ENCODE assay signal across 27 mouse cellular contexts in the genomic region with DNA sequence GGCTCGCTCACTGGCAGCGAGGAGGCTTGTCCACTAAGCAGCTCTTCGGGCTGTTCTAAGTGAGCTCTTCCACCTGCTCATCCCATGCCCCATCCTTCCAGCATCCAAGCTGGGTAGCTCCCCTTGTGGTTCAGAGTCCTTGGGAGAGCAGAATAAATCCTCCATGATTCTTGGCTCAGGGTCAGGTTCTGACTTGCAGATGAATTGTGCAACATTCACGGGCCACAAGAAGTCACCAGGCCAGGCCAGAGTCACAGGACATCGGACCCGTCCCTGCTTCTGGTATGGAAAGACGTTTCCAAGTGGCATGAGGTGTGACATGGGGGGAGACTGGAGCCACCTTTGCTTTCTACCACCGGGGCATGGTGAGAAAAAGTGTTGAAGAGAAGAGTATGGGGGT.
DNase-seq lines count a peak whose midpoint lies in the region; ATAC-seq and TF ChIP-seq lines count a peak whose summit lies in the region.
"Had no signal": no experiment of that assay in that cellular context is flagged by ENCODE, and none has a peak within 500 bp of the region (broad histone marks: within the 10 kb centered on the region; RNA-seq: fewer than 3 reads in every experiment).

No protein-coding gene starts in this region.

- no peak for TF ChIP-seq EP300 in liver, postnatal 0 days (IDR thresholded peaks at IDR 0.05; ENCODE audit: low read depth)

- H3K4me2 ChIP-seq in liver, postnatal 0 days (ENCODE audit: low read depth, low read length) = no peak overlapping the region
- H3K4me2 ChIP-seq: heart, embryonic 11.5 days; hindbrain, embryonic 14.5 days; limb, embryonic 13.5 days; liver, embryonic 12.5 days had no signal

- H3K4me1 ChIP-seq in liver, adult 2 months (ENCODE audit: control insufficient read depth, insufficient read depth, low read length) = no peaks in the 10 kb centered on the region
- H3K4me1 ChIP-seq in liver, postnatal 0 days (ENCODE audit: insufficient read depth) = peaks cover 2% of the 10 kb centered on the region

- no peak for TF ChIP-seq CTCF in liver, adult 2 months (IDR thresholded peaks at IDR 0.05; ENCODE audit: low read depth, low read length)
- TF ChIP-seq CTCF in liver, postnatal 0 days (IDR thresholded peaks at IDR 0.05; ENCODE audit: low read depth) = no peak

- H3K9ac ChIP-seq in liver, adult 2 months (ENCODE audit: low read depth, low read length) = no peak overlapping the region
- no peak overlapping the region for H3K9ac ChIP-seq in liver, postnatal 0 days (replicated peaks)
- H3K9ac ChIP-seq: hindbrain, embryonic 14.5 days; limb, embryonic 13.5 days; liver, embryonic 12.5 days had no signal

- H3K27me3 ChIP-seq in liver, adult 2 months (ENCODE audit: control insufficient read depth, insufficient read depth, low read length) = no peaks in the 10 kb centered on the region
- peaks cover 8% of the 10 kb centered on the region for H3K27me3 ChIP-seq in liver, postnatal 0 days (ENCODE audit: insufficient read depth, low read length)

- no peaks in the 10 kb centered on the region for H3K9me3 ChIP-seq in liver, postnatal 0 days (ENCODE audit: low read length)
- H3K9me3 ChIP-seq: G1E; limb, embryonic 13.5 days; liver, embryonic 12.5 days had no signal

- H3K79me2 ChIP-seq in liver, adult 2 months (ENCODE audit: control insufficient read depth, insufficient read depth, low read length) = no peaks in the 10 kb centered on the region

- WGBS in liver, adult 2 months = 56% methylated on average over 8 of the region's 8 CpGs
- 77% methylated on average over 8 of the region's 8 CpGs for WGBS in liver, postnatal 0 days (ENCODE audit: insufficient replicate concordance)

- no peak for TF ChIP-seq POLR2A in liver, adult 2 months (IDR thresholded peaks at IDR 0.05; ENCODE audit: extremely low read depth, insufficient read depth, low read length)

- no peak overlapping the region for H3K4me3 ChIP-seq in liver, adult 2 months (ENCODE audit: insufficient read depth, low read depth, low read length)
- no peak overlapping the region for H3K4me3 ChIP-seq in liver, postnatal 0 days (ENCODE audit: low read depth, low read length)
- H3K4me3 ChIP-seq: limb, embryonic 13.5 days; liver, embryonic 12.5 days had no signal

- ATAC-seq in liver, postnatal 0 days = no peak
- ATAC-seq in CD4-positive, CD25-positive, alpha-beta regulatory T cell, adult 4 months = no peak
- ATAC-seq in erythroblast, adult 5-6 weeks (replicated peaks; ENCODE audit: low FRiP score, poor library complexity, severe bottlenecking) = no peak
- ATAC-seq: forebrain, embryonic 14.5 days; liver, embryonic 12.5 days; lung, postnatal 0 days; Patski had no signal

- peak; percentile 31 for DNase-seq in adrenal gland, postnatal 14 days
- DNase-seq in adrenal gland, postnatal 25 days = no peak
- peak; percentile 52 for DNase-seq in liver, adult 2 months (ENCODE audit: extremely low read depth, low read depth, low spot score)
- DNase-seq in liver, postnatal 0 days = no peak
- peak; percentile 70 for DNase-seq in adipocyte (ENCODE audit: low spot score)
- DNase-seq: B cell, adult 2 months; cerebellum, adult 8-10 months; cerebellum, postnatal 25 days; gastrocnemius, postnatal 14 days; heart, adult 18-20 months; heart, postnatal 4 days; kidney, adult 18-20 months; kidney, postnatal 4 days; layer of hippocampus, postnatal 36 days; midbrain, embryonic 14.5 days; thymus, postnatal 4 days had no signal

- no peaks in the 10 kb centered on the region for H3K36me3 ChIP-seq in liver, adult 2 months (ENCODE audit: control insufficient read depth, insufficient read depth, low read length)
- no peaks in the 10 kb centered on the region for H3K36me3 ChIP-seq in liver, postnatal 0 days (replicated peaks; ENCODE audit: insufficient read depth, low read length)
- H3K36me3 ChIP-seq: G1E; limb, embryonic 13.5 days; liver, embryonic 12.5 days had no signal

- no peak overlapping the region for H3K27ac ChIP-seq in liver, adult 2 months (replicated peaks; ENCODE audit: insufficient read depth, low read depth, low read length)
- H3K27ac ChIP-seq in liver, postnatal 0 days (ENCODE audit: low read depth) = no peak overlapping the region
- H3K27ac ChIP-seq: hindbrain, embryonic 14.5 days; kidney, postnatal 0 days; limb, embryonic 13.5 days; liver, embryonic 12.5 days had no signal

Comparison
In these comparisons a context has a peak if more than half of its experiments do, and no peak if none do; other contexts are left out.
1. DNase-seq: peak in adrenal gland, postnatal 14 days (single experiment), liver, adult 2 months (single experiment) and adipocyte (single experiment); none in adrenal gland, postnatal 25 days (single experiment) and liver, postnatal 0 days (single experiment).